Mouse (Mus musculus) E14TG2a.4 (cell line): ENCODE data around the gene Slc12a3.

ENCODE experiments used
- CTCF ChIP-seq: conservative IDR thresholded peaks from 2 replicates; pipeline ENCODE4 v1.5.1; 2014; ENCODE audit warnings: low read length
- NANOG ChIP-seq: IDR thresholded peaks from 2 replicates; pipeline ENCODE4 v1.6.1; 2014; ENCODE audit warnings: borderline replicate concordance, low read length, mixed read lengths

DNA sequence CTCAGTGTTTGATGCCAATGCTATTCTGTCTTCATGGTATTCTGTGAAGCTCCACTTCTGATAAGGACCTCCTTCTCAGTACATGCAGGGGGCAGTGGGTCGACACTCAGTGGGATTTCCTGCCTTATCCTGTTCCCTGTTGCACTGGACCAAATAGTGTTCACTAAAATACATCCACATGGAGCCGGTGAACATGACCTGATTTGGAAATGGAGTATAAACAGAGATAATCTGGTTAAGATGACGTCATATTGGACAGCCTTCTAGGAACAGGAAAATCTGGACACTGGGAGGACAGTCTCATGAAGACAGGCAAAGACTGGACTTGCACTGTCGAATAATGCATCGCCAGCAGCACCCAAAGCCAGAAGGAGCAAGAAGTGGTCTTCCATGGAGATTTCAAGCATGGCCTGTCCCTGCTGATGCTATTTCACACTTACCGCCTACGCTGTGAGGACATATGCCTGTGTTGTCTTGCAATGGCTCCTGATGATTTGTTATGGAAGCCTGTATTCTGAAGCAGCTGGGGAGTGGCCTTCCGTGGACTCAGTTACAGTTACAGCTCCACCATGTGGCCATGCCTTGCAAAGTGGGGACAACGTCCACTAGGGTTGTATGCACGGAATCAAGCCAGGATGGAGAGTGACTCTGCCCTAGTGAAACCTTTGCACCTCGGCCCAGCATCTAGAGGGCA, 68.1 kb downstream of the Slc12a3 start:
- TF ChIP-seq CTCF: no peak
- TF ChIP-seq NANOG: no peak
